Mouse (Mus musculus) neural tube, embryonic 14.5 days (tissue): ENCODE measurements around the gene Ube2v1. TPM values are rescaled to one million over a fixed set of nuclear protein-coding genes. Genes with fewer than 3 reads are reported as not detected.

ENCODE experiments used
- ATAC-seq: fragments of 200-750 bp; cut with Nextera tagmentation; 2 replicates; pipeline ENCODE4 v1.8.0; 2017; ENCODE audit warnings: low read depth, mild to moderate bottlenecking, moderate TSS enrichment, moderate library complexity
- H3K27ac ChIP-seq: fragments of 300-500 bp; sonication (generic); 2 replicates; pipeline ENCODE4 v1.5.1; 2014; ENCODE audit warnings: low read depth, mild to moderate bottlenecking, control low read depth, low read length, moderate library complexity, mixed read lengths
- H3K27me3 ChIP-seq: fragments of 300-500 bp; sonication (generic); 2 replicates; pipeline ENCODE4 v1.6.1; 2014; ENCODE audit warnings: low read length; ENCODE audit not compliant: control insufficient read depth, insufficient read depth
- H3K36me3 ChIP-seq: fragments of 300-500 bp; sonication (generic); 2 replicates; pipeline ENCODE4 v1.6.1; 2014; ENCODE audit warnings: low read length, mixed read lengths; ENCODE audit not compliant: control insufficient read depth, insufficient read depth
- H3K4me1 ChIP-seq: fragments of 300-500 bp; sonication (generic); 2 replicates; pipeline ENCODE4 v1.6.1; 2014; ENCODE audit warnings: low read length; ENCODE audit not compliant: control insufficient read depth, insufficient read depth
- H3K4me2 ChIP-seq: fragments of 300-500 bp; sonication (generic); 2 replicates; pipeline ENCODE4 v1.6.1; 2014; ENCODE audit warnings: mild to moderate bottlenecking, low read depth, low read length, control low read depth
- H3K4me3 ChIP-seq: fragments of 300-500 bp; sonication (generic); 2 replicates; pipeline ENCODE4 v1.5.1; 2014; ENCODE audit warnings: low read depth, low read length, control low read depth, mixed read lengths
- H3K9ac ChIP-seq: fragments of 300-500 bp; sonication (generic); replicated peaks from 2 replicates; pipeline ENCODE4 v1.6.1; 2014; ENCODE audit warnings: low read depth, mild to moderate bottlenecking, control low read depth, low read length, mixed read lengths
- H3K9me3 ChIP-seq: fragments of 300-500 bp; sonication (generic); 2 replicates; pipeline ENCODE4 v1.6.1; 2016; ENCODE audit warnings: low read length; ENCODE audit not compliant: control insufficient read depth
- WGBS: fragments of 180-500 bp; shearing (Covaris S2); extraction: QIAGEN DNeasy Blood & Tissue Kit; methylation state at CpG from one replicate; pipeline ENCODE4 v1.1.7; 2014; 5-methylcytosine and 5-hydroxymethylcytosine counted together
- polyA plus RNA-seq: library from polyadenylated mRNA; unstranded; fragments of >200 nt; fragmentation: Nextera tagmentation; extraction: Ambion mirVana; gene quantifications from 2 replicates; pipeline ENCODE4 v1.2.1, GENCODE M21; 2014

Ube2v1 gene
- polyA plus RNA-seq, 1 experiment from 2014 or later = 291 TPM

DNA sequence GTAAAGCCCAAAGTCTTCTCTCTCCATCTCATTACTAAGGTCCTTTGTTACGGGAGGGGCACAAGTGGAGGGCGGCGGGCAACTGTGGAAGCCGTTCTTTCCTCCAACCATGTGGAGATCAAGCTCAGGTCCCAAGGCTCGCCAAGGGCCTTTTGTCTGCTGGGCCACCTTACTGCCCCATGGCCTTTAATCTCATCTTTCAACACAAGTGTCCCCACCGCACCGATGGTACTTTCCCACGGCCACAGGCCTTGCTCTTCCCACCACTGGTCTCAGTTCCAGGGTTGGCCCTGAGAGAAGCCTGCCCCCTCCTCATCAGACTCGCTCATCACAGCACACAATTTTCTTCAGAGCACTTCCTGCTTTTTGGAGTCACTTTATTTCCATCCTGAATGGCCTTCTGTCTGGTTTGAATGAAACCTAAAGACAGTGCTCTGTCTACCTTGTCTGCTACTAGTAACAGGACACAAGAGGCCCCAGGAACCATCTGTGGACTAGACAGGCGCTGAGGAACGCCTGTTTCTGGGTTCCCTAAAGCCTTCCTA lies 2.2 kb downstream of the Ube2v1 start:
- peaks cover 30% of the 10 kb centered on the region for H3K4me1 ChIP-seq
- no peak overlapping the region for H3K9ac ChIP-seq
- WGBS = 77% methylated on average over 11 of the region's 11 CpGs
- no peak overlapping the region for H3K27ac ChIP-seq
- no peak for ATAC-seq
- H3K9me3 ChIP-seq = no peaks in the 10 kb centered on the region
- no peak overlapping the region for H3K4me3 ChIP-seq
- no peaks in the 10 kb centered on the region for H3K27me3 ChIP-seq
- peak overlapping the region; percentile 8; the same call in 1 of the 2 replicates for H3K4me2 ChIP-seq
- H3K36me3 ChIP-seq = no peaks in the 10 kb centered on the region

- Histone ChIP-seq H3K4me1 (peaks cover 30% of the 10 kb centered on the region), H3K4me2 (peak overlapping the region; percentile 8; the same call in 1 of the 2 replicates), H3K4me3 (no peak overlapping the region), H3K9me3 (no peaks in the 10 kb centered on the region), H3K9ac (no peak overlapping the region), H3K27ac (no peak overlapping the region), H3K27me3 (no peaks in the 10 kb centered on the region), H3K36me3 (no peaks in the 10 kb centered on the region)
- 64% methylated on average over 4 of the region's 4 CpGs for WGBS
- no peak for ATAC-seq
Measured at GRCm38 (mm10) chr2:167628872-167629271, 3.0 kb downstream of the Ube2v1 start.

GRCm38 (mm10) chr2:167627019-167627418 lies 4.9 kb downstream of the Ube2v1 start:
- no peaks in the 10 kb centered on the region for H3K36me3 ChIP-seq
- 87% methylated on average over 7 of the region's 7 CpGs for WGBS
- no peak overlapping the region for H3K4me3 ChIP-seq
- H3K4me1 ChIP-seq = peaks cover 23% of the 10 kb centered on the region
- no peaks in the 10 kb centered on the region for H3K27me3 ChIP-seq
- no peak for ATAC-seq
- H3K9ac ChIP-seq = no peak overlapping the region
- H3K27ac ChIP-seq = no peak overlapping the region
- H3K4me2 ChIP-seq = no peak overlapping the region
- no peaks in the 10 kb centered on the region for H3K9me3 ChIP-seq

- H3K9me3 ChIP-seq = no peaks in the 10 kb centered on the region
- no peak for ATAC-seq
- no peak overlapping the region; the same call in 1 of the 2 replicates for H3K27ac ChIP-seq
- peaks cover 19% of the 10 kb centered on the region for H3K4me1 ChIP-seq
- H3K36me3 ChIP-seq = no peaks in the 10 kb centered on the region
- H3K9ac ChIP-seq = no peak overlapping the region
- H3K27me3 ChIP-seq = no peaks in the 10 kb centered on the region
- 57% methylated on average over 2 of the region's 2 CpGs for WGBS
- no peak overlapping the region for H3K4me3 ChIP-seq
- H3K4me2 ChIP-seq = no peak overlapping the region
Measured at GRCm38 (mm10) chr2:167625670-167626069, 6.2 kb downstream of the Ube2v1 start.

DNA sequence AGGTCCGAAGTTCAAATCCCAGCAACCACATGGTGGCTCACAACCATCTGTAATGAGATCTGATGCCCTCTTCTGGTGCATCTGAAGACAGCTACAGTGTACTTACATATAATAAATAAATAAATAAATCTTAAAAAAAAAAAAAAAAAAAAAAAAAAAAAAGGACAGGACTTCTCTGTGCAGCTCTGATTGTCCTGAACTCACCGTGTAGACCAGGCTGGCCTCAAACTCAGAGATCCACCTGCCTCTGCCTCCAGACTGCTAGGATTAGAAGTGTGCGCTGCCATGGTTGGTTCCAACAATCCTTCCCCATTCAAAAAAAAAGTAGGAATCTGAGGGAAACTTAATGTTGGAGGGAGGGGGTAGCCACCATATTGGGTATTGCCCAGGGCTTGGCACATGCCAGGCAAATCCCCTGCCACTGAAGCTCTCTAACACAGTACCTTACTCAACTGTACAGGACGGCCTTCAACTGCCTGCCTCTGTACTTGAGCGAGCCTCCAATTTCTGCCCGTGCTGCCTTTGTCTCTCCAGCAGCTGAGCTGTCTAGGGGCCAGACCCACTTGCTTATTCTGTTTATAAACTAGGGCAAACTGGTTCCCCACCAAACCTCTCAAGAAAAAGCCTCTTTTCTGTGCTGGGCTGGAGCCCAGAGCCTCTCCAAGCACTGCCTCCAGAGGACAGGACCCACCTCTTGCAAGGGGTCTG lies 7.4 kb downstream of the Ube2v1 start:
- Histone ChIP-seq H3K27me3 (no peaks in the 10 kb centered on the region), H3K36me3 (no peaks in the 10 kb centered on the region), H3K9ac (no peak overlapping the region), H3K4me1 (0 out of 2 replicates have a peak, but pooled peaks cover 9% of the 10 kb centered on the region), H3K27ac (no peak overlapping the region), H3K9me3 (no peaks in the 10 kb centered on the region), H3K4me3 (no peak overlapping the region), H3K4me2 (no peak overlapping the region)
- no peak for ATAC-seq
- WGBS = 94% methylated on average over 5 of the region's 6 CpGs

DNA sequence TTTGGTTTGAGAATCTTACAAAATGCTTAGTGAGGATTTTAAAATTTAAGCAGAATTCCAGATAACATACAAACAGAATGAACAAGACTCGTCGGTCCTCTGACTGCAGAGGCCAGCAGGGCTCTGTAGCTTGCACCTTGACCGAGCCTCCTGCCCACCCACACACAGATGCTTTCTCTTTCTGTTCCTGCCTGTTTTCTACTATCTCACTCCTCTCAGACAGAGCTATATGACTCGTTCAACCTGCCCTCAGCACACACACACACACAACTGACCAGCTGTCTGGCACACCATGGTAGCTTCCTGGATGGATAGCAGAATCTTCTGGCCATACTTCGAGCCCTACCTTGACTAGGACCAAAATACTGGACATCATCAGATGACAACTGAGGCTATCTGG lies 8.9 kb downstream of the Ube2v1 start:
- Histone ChIP-seq H3K36me3 (no peaks in the 10 kb centered on the region), H3K27ac (no peak overlapping the region), H3K9ac (no peak overlapping the region), H3K9me3 (no peaks in the 10 kb centered on the region), H3K4me1 (no peaks in the 10 kb centered on the region), H3K4me3 (no peak overlapping the region), H3K27me3 (no peaks in the 10 kb centered on the region), H3K4me2 (no peak overlapping the region)
- 83% methylated on average over 5 of the region's 5 CpGs for WGBS
- ATAC-seq = no peak

DNA sequence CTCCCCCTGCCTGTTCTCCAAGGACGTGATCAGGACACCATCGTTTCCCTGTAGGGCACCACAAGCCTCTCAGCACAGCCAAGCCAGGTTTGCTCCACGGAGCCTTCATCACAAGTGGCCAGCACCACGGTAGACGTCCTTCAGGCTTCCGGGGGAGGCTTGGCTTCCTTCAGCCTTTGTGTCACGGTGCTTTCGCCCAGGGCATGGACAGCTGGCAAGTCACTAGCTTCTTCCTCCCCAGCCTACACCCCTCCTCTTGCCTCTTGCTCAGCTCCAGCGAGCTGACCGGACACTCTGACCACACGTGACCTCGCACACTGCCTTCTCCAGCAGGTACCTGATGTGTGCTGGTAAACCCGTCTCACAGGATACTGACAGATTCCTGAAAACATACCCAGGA lies 9.5 kb downstream of the Ube2v1 start:
- Histone ChIP-seq H3K4me2 (no peak overlapping the region), H3K9ac (no peak overlapping the region), H3K9me3 (no peaks in the 10 kb centered on the region), H3K4me3 (no peak overlapping the region), H3K27ac (no peak overlapping the region), H3K36me3 (peaks cover 2% of the 10 kb centered on the region; the same call in 1 of the 2 replicates), H3K4me1 (no peaks in the 10 kb centered on the region), H3K27me3 (no peaks in the 10 kb centered on the region)
- ATAC-seq = no peak
- WGBS = 87% methylated on average over 13 of the region's 13 CpGs

GRCm38 (mm10) chr2:167621255-167622087 lies 10.4 kb downstream of the Ube2v1 start:
- ATAC-seq = no peak
- peaks cover 10% of the 10 kb centered on the region; the same call in 1 of the 2 replicates for H3K36me3 ChIP-seq
- H3K27me3 ChIP-seq = no peaks in the 10 kb centered on the region
- no peak overlapping the region for H3K27ac ChIP-seq
- no peaks in the 10 kb centered on the region for H3K9me3 ChIP-seq
- H3K4me1 ChIP-seq = no peaks in the 10 kb centered on the region
- WGBS = 91% methylated on average over 9 of the region's 9 CpGs
- H3K4me3 ChIP-seq = no peak overlapping the region
- H3K9ac ChIP-seq = no peak overlapping the region
- H3K4me2 ChIP-seq = no peak overlapping the region

DNA sequence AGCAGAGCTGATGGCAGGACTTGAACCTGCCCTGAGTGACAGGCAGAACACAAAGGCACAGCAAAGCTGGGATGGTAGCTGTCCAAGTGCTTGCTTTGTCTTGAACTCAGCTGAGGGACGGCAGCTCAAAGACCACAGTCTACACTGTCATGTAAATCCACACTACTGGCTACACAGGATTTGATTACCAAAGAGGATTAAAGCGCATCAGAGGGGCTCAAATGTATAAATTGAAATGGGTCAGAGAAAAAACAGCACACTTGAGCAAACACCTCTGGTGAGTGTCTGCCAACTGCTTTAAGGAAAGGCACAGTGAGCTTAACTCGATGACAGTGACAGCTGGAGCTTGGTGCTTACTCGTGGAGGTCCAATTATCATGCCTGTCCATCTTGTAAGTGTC lies 14.4 kb downstream of the Ube2v1 start:
- 70% methylated on average over 4 of the region's 4 CpGs for WGBS
- peaks cover 30% of the 10 kb centered on the region for H3K36me3 ChIP-seq
- ATAC-seq = no peak

More for the DNA sequence above, 14.4 kb downstream of the Ube2v1 start:
- no peaks in the 10 kb centered on the region for H3K4me1 ChIP-seq
- no peaks in the 10 kb centered on the region for H3K27me3 ChIP-seq
- no peak overlapping the region for H3K9ac ChIP-seq
- H3K9me3 ChIP-seq = no peaks in the 10 kb centered on the region
- H3K4me3 ChIP-seq = no peak overlapping the region
- no peak overlapping the region for H3K4me2 ChIP-seq
- H3K27ac ChIP-seq = no peak overlapping the region
